Mouse (Mus musculus) brain, embryonic 14.5 days (tissue): ENCODE results near the gene Serpinb5.

ENCODE experiments used
- CTCF ChIP-seq: fragments of 200-500 bp; IDR thresholded peaks from 2 replicates; pipeline ENCODE4 v1.5.1; 2012; ENCODE audit warnings: inconsistent platforms, mild to moderate bottlenecking, moderate library complexity, borderline replicate concordance; ENCODE audit not compliant: insufficient read depth, insufficient read length; ENCODE audit errors: extremely low read depth
- POLR2A ChIP-seq: fragments of 200-500 bp; IDR thresholded peaks from 2 replicates; pipeline ENCODE4 v1.6.1; 2012; ENCODE audit warnings: mild to moderate bottlenecking, inconsistent platforms, borderline replicate concordance; ENCODE audit not compliant: poor library complexity, insufficient read depth, insufficient read length, severe bottlenecking; ENCODE audit errors: extremely low read depth

GRCm38 (mm10) chr1:106882723-106883122 is 21.8 kb downstream of the Serpinb5 start:
- TF ChIP-seq CTCF: no peak
- no peak for TF ChIP-seq POLR2A
